Mouse (Mus musculus) kidney, embryonic 16.5 days (tissue): Measurements from ENCODE around the gene Phtf1. TPM values are rescaled to one million over a fixed set of nuclear protein-coding genes. Genes with fewer than 3 reads are reported as not detected.

Experiments
- polyA plus RNA-seq: library from polyadenylated mRNA; unstranded; fragments of >200 nt; fragmentation: Nextera tagmentation; extraction: Ambion mirVana; gene quantifications from 2 replicates; pipeline ENCODE4 v1.2.1, GENCODE M21; 2015

Phtf1 gene
- polyA plus RNA-seq, 1 experiment from 2014 or later, result 26.8 TPM

Other genes starting within 250 kb of the Phtf1 start
- 62.0 and 63.8 TPM in 2 replicates for gene Olfml3, start 230.1 kb upstream of the Phtf1 start, polyA plus RNA-seq
- gene Gm10964, start 228.7 kb upstream of the Phtf1 start, polyA plus RNA-seq, result not detected in 2 replicates
- 10.3 and 11.3 TPM in 2 replicates for gene Hipk1, start 176.5 kb upstream of the Phtf1 start, polyA plus RNA-seq
- gene Dclre1b, start 158.7 kb upstream of the Phtf1 start, polyA plus RNA-seq, result 29.8 and 31.2 TPM in 2 replicates
- gene Ap4b1, start 158.6 kb upstream of the Phtf1 start, polyA plus RNA-seq, result 22.3 and 22.8 TPM in 2 replicates
- gene Gm43064, start 158.5 kb upstream of the Phtf1 start, polyA plus RNA-seq, result 0.11 TPM in 1 of 2 replicates, not detected in the other
- gene Bcl2l15, start 135.5 kb upstream of the Phtf1 start, polyA plus RNA-seq, result 0.14 TPM in 1 of 2 replicates, not detected in the other
- 0.80 and 0.82 TPM in 2 replicates for gene Ptpn22, start 108.3 kb upstream of the Phtf1 start, polyA plus RNA-seq
- gene Rsbn1, start 54.0 kb upstream of the Phtf1 start, polyA plus RNA-seq, result 8.9 TPM in 2 replicates